Mouse (Mus musculus) limb, embryonic 13.5 days (tissue): ENCODE measurements around the gene Atm. TPM values are rescaled to one million over a fixed set of nuclear protein-coding genes. Genes with fewer than 3 reads are reported as not detected.

Source experiments
- ATAC-seq: fragments of 200-750 bp; cut with Nextera tagmentation; 2 replicates; pipeline ENCODE4 v1.8.0; 2017; ENCODE audit warnings: low read depth, moderate number of reproducible peaks, moderate TSS enrichment; ENCODE audit not compliant: low FRiP score
- H3K27ac ChIP-seq: fragments of 300-500 bp; sonication (generic); 2 replicates; pipeline ENCODE4 v1.5.1; 2015; ENCODE audit warnings: inconsistent platforms, mild to moderate bottlenecking, moderate library complexity
- H3K27me3 ChIP-seq: fragments of 300-500 bp; sonication (generic); 2 replicates; pipeline ENCODE4 v1.6.1; 2015; ENCODE audit warnings: mild to moderate bottlenecking, inconsistent platforms
- H3K36me3 ChIP-seq: fragments of 300-500 bp; sonication (generic); 2 replicates; pipeline ENCODE4 v1.6.1; 2015; ENCODE audit warnings: inconsistent platforms, mild to moderate bottlenecking, moderate library complexity
- H3K4me1 ChIP-seq: fragments of 300-500 bp; sonication (generic); 2 replicates; pipeline ENCODE4 v1.6.1; 2015; ENCODE audit warnings: inconsistent platforms
- H3K4me2 ChIP-seq: fragments of 300-500 bp; sonication (generic); replicated peaks from 2 replicates; pipeline ENCODE4 v1.6.1; 2015; ENCODE audit warnings: inconsistent platforms, mild to moderate bottlenecking, moderate library complexity
- H3K4me3 ChIP-seq: fragments of 300-500 bp; sonication (generic); 2 replicates; pipeline ENCODE4 v1.5.1; 2015; ENCODE audit warnings: moderate library complexity, mild to moderate bottlenecking, inconsistent platforms
- H3K9ac ChIP-seq: fragments of 300-500 bp; sonication (generic); 2 replicates; pipeline ENCODE4 v1.6.1; 2015; ENCODE audit warnings: mild to moderate bottlenecking, inconsistent platforms
- H3K9me3 ChIP-seq: fragments of 300-500 bp; sonication (generic); 2 replicates; pipeline ENCODE4 v1.6.1; 2016; ENCODE audit warnings: inconsistent platforms
- WGBS: fragments of 180-500 bp; shearing (Covaris S2); methylation state at CpG from one replicate; pipeline ENCODE4 v1.1.7; 2015; 5-methylcytosine and 5-hydroxymethylcytosine counted together
- polyA plus RNA-seq: library from polyadenylated mRNA; unstranded; fragments of >200 nt; fragmentation: Nextera tagmentation; extraction: Ambion mirVana; gene quantifications from 2 replicates; pipeline ENCODE4 v1.2.1, GENCODE M21; 2015

Gene Atm
- polyA plus RNA-seq, 1 experiment from 2014 or later, result 16.4 TPM

- Histone ChIP-seq H3K9me3 (no peaks in the 10 kb centered on the region), H3K4me2 (no peak overlapping the region), H3K4me3 (no peak overlapping the region), H3K27ac (no peak overlapping the region), H3K4me1 (no peaks in the 10 kb centered on the region), H3K9ac (no peak overlapping the region), H3K27me3 (no peaks in the 10 kb centered on the region), H3K36me3 (peaks cover 35% of the 10 kb centered on the region)
- 86% methylated on average over 9 of the region's 9 CpGs for WGBS
- no peak for ATAC-seq
Measured at GRCm38 (mm10) chr9:53472806-53473518, 63.6 kb downstream of the Atm start.

- Histone ChIP-seq H3K36me3 (peaks cover 38% of the 10 kb centered on the region), H3K9me3 (no peaks in the 10 kb centered on the region), H3K9ac (no peak overlapping the region), H3K4me3 (no peak overlapping the region), H3K4me2 (no peak overlapping the region), H3K27ac (no peak overlapping the region), H3K27me3 (no peaks in the 10 kb centered on the region), H3K4me1 (no peaks in the 10 kb centered on the region)
- ATAC-seq, result no peak
- WGBS, result 96% methylated on average over 2 of the region's 2 CpGs
Measured at GRCm38 (mm10) chr9:53452038-53452437, 84.5 kb downstream of the Atm start.

GRCm38 (mm10) chr9:53450609-53451008, 85.9 kb downstream of the Atm start:
- WGBS, result 93% methylated on average over 1 of the region's 1 CpGs
- ATAC-seq, result no peak
- Histone ChIP-seq H3K36me3 (peaks cover 39% of the 10 kb centered on the region), H3K9ac (no peak overlapping the region), H3K9me3 (no peaks in the 10 kb centered on the region), H3K27ac (no peak overlapping the region), H3K4me2 (no peak overlapping the region), H3K4me1 (no peaks in the 10 kb centered on the region), H3K27me3 (no peaks in the 10 kb centered on the region), H3K4me3 (no peak overlapping the region)

GRCm38 (mm10) chr9:53435830-53436570, 100.5 kb downstream of the Atm start:
- Histone ChIP-seq H3K4me3 (no peak overlapping the region), H3K27me3 (no peaks in the 10 kb centered on the region), H3K4me1 (no peaks in the 10 kb centered on the region), H3K4me2 (no peak overlapping the region), H3K9ac (no peak overlapping the region), H3K36me3 (peaks cover 34% of the 10 kb centered on the region), H3K9me3 (no peaks in the 10 kb centered on the region), H3K27ac (no peak overlapping the region)
- WGBS, result 89% methylated on average over 14 of the region's 14 CpGs
- ATAC-seq, result no peak

- no peaks in the 10 kb centered on the region for H3K4me1 ChIP-seq
- no peak overlapping the region for H3K9ac ChIP-seq
- WGBS, result 32% methylated on average over 3 of the region's 3 CpGs
- no peaks in the 10 kb centered on the region for H3K9me3 ChIP-seq
- no peaks in the 10 kb centered on the region for H3K36me3 ChIP-seq
- H3K4me3 ChIP-seq, result no peak overlapping the region
- H3K27ac ChIP-seq, result no peak overlapping the region
- H3K27me3 ChIP-seq, result no peaks in the 10 kb centered on the region
- ATAC-seq, result no peak
- H3K4me2 ChIP-seq, result no peak overlapping the region
Measured at GRCm38 (mm10) chr9:53427638-53428037, 108.9 kb downstream of the Atm start.

GRCm38 (mm10) chr9:53426726-53427125, 109.8 kb downstream of the Atm start:
- H3K4me3 ChIP-seq, result no peak overlapping the region
- 87% methylated on average over 3 of the region's 3 CpGs for WGBS
- ATAC-seq, result no peak
- H3K4me1 ChIP-seq, result no peaks in the 10 kb centered on the region
- H3K4me2 ChIP-seq, result no peak overlapping the region
- H3K9ac ChIP-seq, result no peak overlapping the region
- no peaks in the 10 kb centered on the region for H3K9me3 ChIP-seq
- H3K27ac ChIP-seq, result no peak overlapping the region
- H3K27me3 ChIP-seq, result no peaks in the 10 kb centered on the region
- no peaks in the 10 kb centered on the region for H3K36me3 ChIP-seq

GRCm38 (mm10) chr9:53422133-53422896, 114.2 kb downstream of the Atm start:
- WGBS, result 59% methylated on average over 9 of the region's 9 CpGs
- no peaks in the 10 kb centered on the region for H3K36me3 ChIP-seq

GRCm38 (mm10) chr9:53409427-53409826, 127.1 kb downstream of the Atm start:
- Histone ChIP-seq H3K4me2 (no peak overlapping the region), H3K9ac (no peak overlapping the region), H3K27ac (no peak overlapping the region), H3K4me3 (no peak overlapping the region), H3K4me1 (peaks cover 14% of the 10 kb centered on the region), H3K9me3 (no peaks in the 10 kb centered on the region), H3K36me3 (no peaks in the 10 kb centered on the region), H3K27me3 (no peaks in the 10 kb centered on the region)
- WGBS, result 68% methylated on average over 3 of the region's 3 CpGs
- ATAC-seq, result no peak

More at GRCm38 (mm10) chr9:53422133-53422896, 114.2 kb downstream of the Atm start:
- no peak for ATAC-seq
- Histone ChIP-seq H3K27ac (no peak overlapping the region), H3K27me3 (no peaks in the 10 kb centered on the region), H3K4me3 (no peak overlapping the region), H3K4me1 (no peaks in the 10 kb centered on the region), H3K9ac (no peak overlapping the region), H3K4me2 (no peak overlapping the region), H3K9me3 (no peaks in the 10 kb centered on the region)

- no peak overlapping the region for H3K4me2 ChIP-seq
- no peak overlapping the region for H3K9ac ChIP-seq
- H3K9me3 ChIP-seq, result no peaks in the 10 kb centered on the region
- no peak overlapping the region for H3K27ac ChIP-seq
- H3K36me3 ChIP-seq, result no peaks in the 10 kb centered on the region
- 77% methylated on average over 2 of the region's 2 CpGs for WGBS
- peaks cover 16% of the 10 kb centered on the region for H3K4me1 ChIP-seq
- H3K27me3 ChIP-seq, result no peaks in the 10 kb centered on the region
- H3K4me3 ChIP-seq, result no peak overlapping the region
- ATAC-seq, result no peak
Measured at GRCm38 (mm10) chr9:53408953-53409361, 127.6 kb downstream of the Atm start.

- ATAC-seq, result no peak
- peaks cover 16% of the 10 kb centered on the region for H3K4me1 ChIP-seq
- no peak overlapping the region for H3K4me2 ChIP-seq
- H3K4me3 ChIP-seq, result no peak overlapping the region
- H3K9me3 ChIP-seq, result no peaks in the 10 kb centered on the region
- no peaks in the 10 kb centered on the region for H3K27me3 ChIP-seq
- H3K36me3 ChIP-seq, result no peaks in the 10 kb centered on the region
- WGBS, result 73% methylated on average over 4 of the region's 4 CpGs
- H3K27ac ChIP-seq, result no peak overlapping the region
- H3K9ac ChIP-seq, result no peak overlapping the region
Measured at GRCm38 (mm10) chr9:53408548-53408947, 128.0 kb downstream of the Atm start.

- no peaks in the 10 kb centered on the region for H3K9me3 ChIP-seq
- H3K4me1 ChIP-seq, result peaks cover 30% of the 10 kb centered on the region
- 23% methylated on average over 21 of the region's 21 CpGs for WGBS
- H3K9ac ChIP-seq, result peak overlapping the region; percentile 62
- peak overlapping the region; percentile 66 for H3K4me2 ChIP-seq
- H3K27me3 ChIP-seq, result no peaks in the 10 kb centered on the region
- H3K27ac ChIP-seq, result peak overlapping the region; percentile 84
- H3K36me3 ChIP-seq, result 0 out of 2 replicates have a peak, but pooled peaks cover under 1% of the 10 kb centered on the region
- ATAC-seq, result peak; percentile 81
- peak overlapping the region; percentile 44 for H3K4me3 ChIP-seq
Measured at GRCm38 (mm10) chr9:53404753-53405722, 131.5 kb downstream of the Atm start.
